Mouse (Mus musculus) intestine, embryonic 16.5 days (tissue): Measurements from ENCODE around the gene Gm20604. TPM values are rescaled to one million over a fixed set of nuclear protein-coding genes. Genes with fewer than 3 reads are reported as not detected.
A peak's percentile ranks its signal among the peaks of the same experiment; 100 is the strongest.

Source experiments
- ATAC-seq: fragments of 200-750 bp; cut with Nextera tagmentation; 2 replicates; pipeline ENCODE4 v1.8.0; 2017; ENCODE audit warnings: moderate TSS enrichment, moderate library complexity
- H3K27ac ChIP-seq: fragments of 300-500 bp; sonication (generic); 2 replicates; pipeline ENCODE4 v1.5.1; 2014; ENCODE audit warnings: mild to moderate bottlenecking, low read length
- H3K27me3 ChIP-seq: fragments of 300-500 bp; sonication (generic); replicated peaks from 2 replicates; pipeline ENCODE4 v1.6.1; 2014; ENCODE audit warnings: low read length, control low read depth, mixed read lengths; ENCODE audit not compliant: control insufficient read depth, insufficient read depth
- H3K36me3 ChIP-seq: fragments of 300-500 bp; sonication (generic); 2 replicates; pipeline ENCODE4 v1.6.1; 2014; ENCODE audit warnings: low read length, control low read depth; ENCODE audit not compliant: control insufficient read depth, insufficient read depth
- H3K4me1 ChIP-seq: fragments of 300-500 bp; sonication (generic); 2 replicates; pipeline ENCODE4 v1.6.1; 2014; ENCODE audit warnings: low read length, control low read depth, mixed read lengths; ENCODE audit not compliant: control insufficient read depth, insufficient read depth
- H3K4me2 ChIP-seq: fragments of 300-500 bp; sonication (generic); 2 replicates; pipeline ENCODE4 v1.6.1; 2014; ENCODE audit warnings: low read depth, low read length, control low read depth
- H3K4me3 ChIP-seq: fragments of 300-500 bp; sonication (generic); 2 replicates; pipeline ENCODE4 v1.5.1; 2014; ENCODE audit warnings: mild to moderate bottlenecking, low read length
- H3K9ac ChIP-seq: fragments of 300-500 bp; sonication (generic); 2 replicates; pipeline ENCODE4 v1.6.1; 2014; ENCODE audit warnings: low read depth, low read length
- H3K9me3 ChIP-seq: fragments of 300-500 bp; sonication (generic); 2 replicates; pipeline ENCODE4 v1.6.1; 2016; ENCODE audit warnings: low read length, control low read depth; ENCODE audit not compliant: control insufficient read depth
- WGBS: fragments of 180-500 bp; shearing (Covaris S2); extraction: QIAGEN DNeasy Blood & Tissue Kit; methylation state at CpG from one replicate; pipeline ENCODE4 v1.1.7; 2014; 5-methylcytosine and 5-hydroxymethylcytosine counted together
- polyA plus RNA-seq: library from polyadenylated mRNA; unstranded; fragments of >200 nt; fragmentation: Nextera tagmentation; extraction: Ambion mirVana; gene quantifications from 2 replicates; pipeline ENCODE4 v1.2.1, GENCODE M21; 2015

Gm20604 gene
- polyA plus RNA-seq, 1 experiment from 2014 or later: 19.0 TPM

DNA sequence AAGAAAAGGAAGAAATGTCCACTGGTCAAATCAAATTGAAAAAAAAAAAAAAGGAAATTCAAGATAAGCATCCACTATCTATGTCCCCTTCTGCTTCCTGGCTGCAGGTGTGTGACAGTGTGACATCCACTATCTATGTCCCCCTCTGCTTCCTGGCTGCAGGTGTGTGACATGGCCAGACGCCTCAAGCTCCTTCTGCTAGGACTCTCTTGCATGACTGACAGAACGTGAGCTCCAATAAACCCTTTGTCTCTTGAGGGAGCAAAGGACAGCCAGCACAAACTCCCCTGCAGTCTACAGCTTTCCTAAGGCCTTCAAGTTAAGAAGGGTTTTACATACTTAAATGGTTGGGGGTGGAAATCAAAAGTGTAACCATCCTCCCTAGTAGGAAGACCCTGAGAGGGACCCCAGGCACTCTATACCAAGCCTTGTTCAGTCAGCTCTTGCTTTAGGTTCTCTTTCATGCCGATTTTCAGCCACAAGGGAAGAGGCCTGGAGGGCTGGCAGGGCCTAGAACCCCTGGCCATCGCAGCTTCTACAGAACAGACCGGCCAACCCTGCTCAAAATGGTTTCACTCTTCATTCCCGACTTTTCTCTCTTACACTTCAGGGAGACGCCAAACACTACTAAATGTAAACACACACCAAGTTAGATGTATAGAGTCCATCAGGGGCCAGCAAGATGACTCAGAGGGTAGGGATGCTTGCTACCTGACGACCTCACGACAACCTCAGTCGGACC lies 43.6 kb downstream of the Gm20604 start:
- Histone ChIP-seq H3K27me3 (no peaks in the 10 kb centered on the region), H3K27ac (no peak overlapping the region), H3K4me3 (no peak overlapping the region), H3K9me3 (no peaks in the 10 kb centered on the region), H3K4me2 (no peak overlapping the region), H3K9ac (no peak overlapping the region), H3K4me1 (no peaks in the 10 kb centered on the region), H3K36me3 (no peaks in the 10 kb centered on the region)
- ATAC-seq: no peak
- 78% methylated on average over 10 of the region's 10 CpGs for WGBS

DNA sequence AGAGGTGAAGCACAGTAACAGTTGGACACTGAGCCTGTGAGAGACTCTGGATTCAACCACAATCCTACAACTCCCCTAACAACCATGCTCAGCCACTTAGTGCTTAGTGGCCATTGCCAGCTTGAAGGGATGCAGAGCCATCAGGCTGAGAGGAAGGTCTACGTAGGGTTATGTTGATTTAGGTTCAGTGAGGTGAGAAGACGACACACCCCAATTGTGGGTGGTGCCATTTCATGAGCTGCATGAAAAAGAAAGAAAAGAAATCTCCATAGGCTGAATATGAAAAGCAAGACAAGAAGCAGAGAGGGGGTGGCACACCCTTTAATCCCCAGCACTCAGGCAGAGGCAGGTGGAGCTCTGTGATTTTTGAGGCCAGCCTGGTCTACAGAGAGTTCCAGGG lies 44.4 kb downstream of the Gm20604 start:
- no peaks in the 10 kb centered on the region for H3K9me3 ChIP-seq
- H3K9ac ChIP-seq: no peak overlapping the region
- no peak overlapping the region for H3K4me2 ChIP-seq
- no peaks in the 10 kb centered on the region for H3K36me3 ChIP-seq
- no peak overlapping the region for H3K4me3 ChIP-seq
- no peak for ATAC-seq
- H3K27ac ChIP-seq: no peak overlapping the region
- no peaks in the 10 kb centered on the region for H3K27me3 ChIP-seq
- 64% methylated on average over 2 of the region's 2 CpGs for WGBS
- H3K4me1 ChIP-seq: no peaks in the 10 kb centered on the region

DNA sequence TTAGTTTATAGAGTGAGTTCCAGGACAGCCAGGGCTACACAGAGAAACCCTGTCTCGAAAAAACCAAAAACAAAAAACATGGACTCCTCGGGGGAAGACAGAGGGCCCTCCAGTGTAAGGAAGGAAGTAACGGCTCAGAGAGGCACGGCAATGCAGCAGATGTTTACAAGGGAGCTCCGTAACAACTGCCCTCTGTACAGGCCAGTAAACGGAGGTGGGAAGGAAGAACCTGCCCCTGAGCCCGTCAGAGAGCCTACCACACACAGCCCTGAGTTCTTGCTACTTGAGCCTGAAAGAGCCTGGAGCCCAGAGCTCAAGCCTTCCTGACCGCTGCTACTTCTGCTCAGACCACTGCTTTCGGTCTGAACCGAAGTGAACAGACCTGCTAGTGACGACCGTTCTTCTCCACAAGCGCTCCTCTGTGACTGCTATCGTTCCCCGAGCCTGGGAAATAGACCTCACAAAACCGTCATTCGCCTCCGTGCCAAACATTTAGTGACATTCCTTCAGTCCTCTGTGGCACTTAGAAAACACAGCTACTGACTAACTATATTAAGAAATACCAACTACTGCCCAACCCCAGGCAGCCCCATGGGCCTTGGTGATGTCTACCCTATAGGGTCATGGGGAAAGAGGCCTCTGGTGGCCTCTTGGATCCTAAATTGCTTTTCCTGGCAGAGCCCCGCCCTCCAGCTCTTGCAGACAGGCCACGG lies 45.2 kb downstream of the Gm20604 start:
- H3K36me3 ChIP-seq: no peaks in the 10 kb centered on the region
- 61% methylated on average over 20 of the region's 20 CpGs for WGBS
- H3K9me3 ChIP-seq: no peaks in the 10 kb centered on the region
- H3K27ac ChIP-seq: no peak overlapping the region
- no peaks in the 10 kb centered on the region for H3K27me3 ChIP-seq
- H3K4me1 ChIP-seq: 0 out of 2 replicates have a peak, but pooled peaks cover 3% of the 10 kb centered on the region
- no peak overlapping the region for H3K9ac ChIP-seq
- H3K4me3 ChIP-seq: no peak overlapping the region
- no peak overlapping the region for H3K4me2 ChIP-seq
- no peak for ATAC-seq

DNA sequence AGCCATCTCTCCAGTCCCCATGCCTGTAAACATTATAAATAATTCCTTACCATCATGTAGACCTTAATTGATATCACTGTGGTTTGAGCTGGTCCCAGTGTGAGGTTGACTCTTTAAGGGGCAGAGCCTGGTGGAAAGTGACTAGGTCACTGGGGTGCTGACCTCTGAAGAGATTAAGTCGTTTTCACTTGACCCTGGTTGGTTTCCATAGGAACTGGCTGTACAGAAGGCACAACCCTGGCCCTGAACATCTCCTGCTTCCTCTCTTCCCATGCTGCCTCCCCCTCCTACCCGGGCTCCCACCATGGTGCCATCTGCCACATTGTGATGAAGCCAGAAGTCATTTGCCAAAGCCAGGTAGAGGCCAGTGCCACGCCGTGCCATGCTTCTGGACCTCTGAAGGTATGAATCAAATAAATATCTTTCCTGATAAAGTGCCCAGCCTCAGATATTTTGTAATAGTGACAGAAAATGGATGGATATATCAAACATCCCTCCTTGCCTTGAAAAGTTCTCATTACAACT lies 47.6 kb downstream of the Gm20604 start:
- WGBS: 63% methylated on average over 4 of the region's 4 CpGs
- H3K4me1 ChIP-seq: peaks cover 17% of the 10 kb centered on the region
- ATAC-seq: no peak

DNA sequence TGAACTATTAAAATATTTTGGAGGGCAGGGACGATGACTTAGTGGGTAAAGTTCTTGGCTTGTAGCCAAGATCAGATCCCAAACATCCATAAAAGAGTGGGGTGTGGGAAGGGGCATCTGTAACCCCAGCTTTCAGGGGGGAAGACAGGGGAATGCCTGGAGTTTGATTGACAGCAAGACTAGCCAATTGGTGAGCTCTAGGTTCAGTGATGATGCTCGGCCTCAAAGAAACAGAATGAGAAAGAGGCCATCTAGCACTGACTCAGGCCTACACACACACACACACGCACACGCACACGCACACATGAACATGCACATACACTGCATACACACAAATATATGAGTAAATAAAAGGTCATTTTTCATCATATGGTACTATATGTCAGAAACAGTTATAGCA lies 48.6 kb downstream of the Gm20604 start:
- no peak for ATAC-seq
- peaks cover 24% of the 10 kb centered on the region for H3K4me1 ChIP-seq
- H3K4me3 ChIP-seq: no peak overlapping the region
- no peaks in the 10 kb centered on the region for H3K27me3 ChIP-seq
- H3K9me3 ChIP-seq: no peaks in the 10 kb centered on the region
- H3K36me3 ChIP-seq: no peaks in the 10 kb centered on the region
- H3K4me2 ChIP-seq: no peak overlapping the region
- no peak overlapping the region for H3K9ac ChIP-seq
- H3K27ac ChIP-seq: no peak overlapping the region
- whole genome bisulfite sequencing: 84% methylated on average over 5 of the region's 5 CpGs

More for the DNA sequence above, 47.6 kb downstream of the Gm20604 start:
- H3K9ac ChIP-seq: no peak overlapping the region
- no peaks in the 10 kb centered on the region for H3K9me3 ChIP-seq
- no peak overlapping the region for H3K4me2 ChIP-seq
- H3K27ac ChIP-seq: no peak overlapping the region
- no peaks in the 10 kb centered on the region for H3K36me3 ChIP-seq
- no peak overlapping the region for H3K4me3 ChIP-seq
- no peaks in the 10 kb centered on the region for H3K27me3 ChIP-seq

DNA sequence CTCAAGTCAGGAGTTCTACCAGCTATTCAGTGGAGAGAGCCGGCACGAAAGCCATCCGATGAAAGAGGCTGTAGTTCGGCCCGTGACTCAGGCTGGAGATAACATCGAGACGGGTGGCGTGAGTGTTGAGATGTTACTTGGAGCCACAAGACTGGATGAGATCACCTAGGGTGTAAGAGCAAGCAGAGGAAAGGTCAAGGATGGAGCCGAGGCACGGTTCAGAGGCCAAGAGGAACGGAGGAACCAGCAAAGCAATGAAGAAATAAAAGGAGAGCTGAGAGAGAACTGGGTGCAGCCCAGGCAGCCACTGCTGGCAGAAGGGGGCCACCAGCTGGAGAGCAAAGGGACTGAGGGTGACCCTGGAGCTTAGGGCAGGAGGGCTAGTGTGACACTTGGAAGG lies 50.3 kb downstream of the Gm20604 start:
- H3K9me3 ChIP-seq: no peaks in the 10 kb centered on the region

DNA sequence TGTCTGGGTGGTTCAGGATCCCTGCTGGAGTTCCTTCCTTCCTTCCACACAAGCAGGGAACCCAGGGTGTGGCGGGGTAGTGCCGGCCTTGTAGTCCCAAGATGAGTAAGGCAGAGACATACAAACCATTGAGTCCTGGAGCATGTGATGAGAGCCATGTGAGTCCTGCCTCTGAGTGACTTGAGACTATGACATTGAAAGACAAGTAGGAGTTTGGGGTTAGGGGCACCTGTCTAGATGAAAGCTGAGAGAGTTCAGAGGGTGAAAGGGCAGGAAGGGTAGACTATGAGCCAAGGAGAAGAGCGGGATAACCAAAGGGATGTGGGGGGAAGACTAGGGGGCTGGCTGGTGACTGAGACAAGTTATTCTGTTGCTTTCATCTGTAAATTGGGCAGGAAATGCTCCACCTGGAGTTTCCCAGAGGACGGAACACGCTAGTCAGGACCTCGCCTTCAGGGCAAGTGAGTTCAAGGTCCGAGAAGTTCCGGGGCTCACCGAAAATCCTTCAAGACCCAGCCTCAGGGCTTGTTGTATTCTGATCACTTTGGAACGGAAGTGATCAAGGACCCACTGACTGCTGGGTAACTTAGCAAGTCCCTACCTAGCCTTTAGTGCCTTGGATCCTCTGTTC lies 51.5 kb downstream of the Gm20604 start:
- 87% methylated on average over 10 of the region's 10 CpGs for WGBS
- H3K27ac ChIP-seq: no peak overlapping the region

More for the DNA sequence above, 50.3 kb downstream of the Gm20604 start:
- no peak overlapping the region for H3K4me3 ChIP-seq
- no peak overlapping the region for H3K9ac ChIP-seq
- no peaks in the 10 kb centered on the region for H3K27me3 ChIP-seq
- WGBS: 65% methylated on average over 11 of the region's 11 CpGs
- peaks cover 32% of the 10 kb centered on the region for H3K4me1 ChIP-seq
- ATAC-seq: peak; percentile 27
- peak overlapping the region; percentile 77; the same call in 1 of the 2 replicates for H3K27ac ChIP-seq
- H3K36me3 ChIP-seq: no peaks in the 10 kb centered on the region
- no peak overlapping the region; the same call in 1 of the 2 replicates for H3K4me2 ChIP-seq

DNA sequence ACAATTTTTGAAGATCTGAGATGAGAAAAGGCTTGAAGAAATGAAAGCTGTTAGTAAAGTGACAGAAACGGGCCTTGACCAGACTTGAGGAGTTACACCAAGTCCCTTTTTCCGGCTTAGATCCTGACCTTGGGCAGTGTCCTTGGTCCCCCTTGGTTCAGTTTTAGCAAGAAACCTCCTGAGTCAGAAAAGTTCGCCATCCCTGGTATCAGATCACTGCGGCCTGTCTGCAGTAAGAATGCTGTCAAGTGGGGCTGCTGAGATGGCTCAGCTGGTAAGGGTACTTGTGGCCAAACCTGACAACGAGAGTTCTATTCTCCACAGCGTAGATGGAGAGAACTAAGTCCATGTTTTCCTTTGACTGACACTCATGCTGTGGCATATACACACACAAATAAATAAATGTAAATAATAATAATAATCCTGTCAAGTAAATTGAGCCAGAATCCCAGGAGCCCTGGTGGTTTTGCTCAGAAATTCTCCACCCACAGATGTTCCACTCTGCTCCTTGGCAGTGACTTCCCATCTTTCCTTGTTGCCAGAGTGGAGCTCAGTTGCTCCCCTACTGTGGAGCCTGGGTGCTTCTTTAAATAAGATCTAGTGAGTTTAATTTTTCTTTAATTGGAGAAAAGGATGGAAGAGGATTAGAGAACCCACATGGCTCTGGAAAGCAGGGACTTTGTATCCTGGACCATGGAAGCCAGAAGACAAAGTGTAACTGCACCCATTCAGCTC lies 52.4 kb downstream of the Gm20604 start:
- Histone ChIP-seq H3K4me2 (peak overlapping the region; percentile 91), H3K27me3 (no peaks in the 10 kb centered on the region), H3K9ac (peak overlapping the region; percentile 87), H3K4me3 (no peak overlapping the region), H3K36me3 (no peaks in the 10 kb centered on the region), H3K27ac (peak overlapping the region; percentile 92; the same call in 1 of the 2 replicates), H3K9me3 (no peaks in the 10 kb centered on the region), H3K4me1 (peaks cover 49% of the 10 kb centered on the region)
- WGBS: 73% methylated on average over 6 of the region's 6 CpGs
- ATAC-seq: no peak

More for the DNA sequence above, 51.5 kb downstream of the Gm20604 start:
- Histone ChIP-seq H3K4me3 (no peak overlapping the region), H3K36me3 (no peaks in the 10 kb centered on the region), H3K9me3 (no peaks in the 10 kb centered on the region), H3K4me2 (no peak overlapping the region), H3K4me1 (peaks cover 45% of the 10 kb centered on the region), H3K9ac (no peak overlapping the region), H3K27me3 (no peaks in the 10 kb centered on the region)
- ATAC-seq: no peak
